Mouse (Mus musculus): ENCODE measurements around the gene Itpr1. TPM values are rescaled to one million over a fixed set of nuclear protein-coding genes. Genes with fewer than 3 reads are reported as not detected.

Itpr1 gene
- polyA plus RNA-seq, 1 experiment: 68.2 TPM

- TF ChIP-seq POLR2A (IDR thresholded peaks at IDR 0.05; ENCODE audit: low read depth, low read length) (no peak), CTCF (conservative IDR thresholded peaks at IDR 0.05; ENCODE audit: insufficient read depth, insufficient read length, low read depth, low read length) (no peak)
Observed at GRCm38 (mm10) chr6:108328296-108328695, 115.4 kb downstream of the Itpr1 start.

GRCm38 (mm10) chr6:108330461-108330860, 117.6 kb downstream of the Itpr1 start:
- 68% methylated on average over 8 of the region's 8 CpGs for WGBS
- Histone ChIP-seq H3K36me3 (ENCODE audit: control insufficient read depth, insufficient read depth, low read length) (no peaks in the 10 kb centered on the region), H3K27ac (ENCODE audit: insufficient read depth, low read depth, low read length) (no peak overlapping the region), H3K4me3 (ENCODE audit: insufficient read depth, low read depth, low read length) (no peak overlapping the region), H3K27me3 (replicated peaks; ENCODE audit: control insufficient read depth, insufficient read depth, low read length) (no peaks in the 10 kb centered on the region), H3K4me1 (ENCODE audit: control insufficient read depth, insufficient read depth, low read length) (peaks cover 42% of the 10 kb centered on the region)
- TF ChIP-seq CTCF (conservative IDR thresholded peaks at IDR 0.05; ENCODE audit: insufficient read depth, insufficient read length, low read depth, low read length) (no peak), POLR2A (IDR thresholded peaks at IDR 0.05; ENCODE audit: low read depth, low read length) (no peak)
- DNase-seq: no peak

More at GRCm38 (mm10) chr6:108328296-108328695, 115.4 kb downstream of the Itpr1 start:
- Histone ChIP-seq H3K4me1 (ENCODE audit: control insufficient read depth, insufficient read depth, low read length) (peaks cover 31% of the 10 kb centered on the region), H3K27ac (ENCODE audit: insufficient read depth, low read depth, low read length) (no peak overlapping the region), H3K27me3 (replicated peaks; ENCODE audit: control insufficient read depth, insufficient read depth, low read length) (no peaks in the 10 kb centered on the region), H3K36me3 (ENCODE audit: control insufficient read depth, insufficient read depth, low read length) (no peaks in the 10 kb centered on the region), H3K4me3 (ENCODE audit: insufficient read depth, low read depth, low read length) (no peak overlapping the region)
- WGBS: 80% methylated on average over 7 of the region's 7 CpGs
- no peak for DNase-seq

GRCm38 (mm10) chr6:108331268-108331667, 118.4 kb downstream of the Itpr1 start:
- no peak for DNase-seq
- H3K4me3 ChIP-seq (ENCODE audit: insufficient read depth, low read depth, low read length): no peak overlapping the region
- 51% methylated on average over 3 of the region's 3 CpGs for WGBS

GRCm38 (mm10) chr6:108334059-108334458, 121.2 kb downstream of the Itpr1 start:
- DNase-seq: peak; percentile 28

More at GRCm38 (mm10) chr6:108331268-108331667, 118.4 kb downstream of the Itpr1 start:
- Histone ChIP-seq H3K36me3 (ENCODE audit: control insufficient read depth, insufficient read depth, low read length) (no peaks in the 10 kb centered on the region), H3K27ac (ENCODE audit: insufficient read depth, low read depth, low read length) (no peak overlapping the region), H3K4me1 (ENCODE audit: control insufficient read depth, insufficient read depth, low read length) (peaks cover 39% of the 10 kb centered on the region), H3K27me3 (replicated peaks; ENCODE audit: control insufficient read depth, insufficient read depth, low read length) (no peaks in the 10 kb centered on the region)
- TF ChIP-seq CTCF (conservative IDR thresholded peaks at IDR 0.05; ENCODE audit: insufficient read depth, insufficient read length, low read depth, low read length) (no peak), POLR2A (IDR thresholded peaks at IDR 0.05; ENCODE audit: low read depth, low read length) (no peak)

GRCm38 (mm10) chr6:108335202-108335823, 122.4 kb downstream of the Itpr1 start:
- Histone ChIP-seq H3K4me3 (ENCODE audit: insufficient read depth, low read depth, low read length) (no peak overlapping the region), H3K27me3 (replicated peaks; ENCODE audit: control insufficient read depth, insufficient read depth, low read length) (no peaks in the 10 kb centered on the region), H3K27ac (ENCODE audit: insufficient read depth, low read depth, low read length) (no peak overlapping the region), H3K4me1 (ENCODE audit: control insufficient read depth, insufficient read depth, low read length) (peaks cover 22% of the 10 kb centered on the region; the same call in 1 of the 2 replicates), H3K36me3 (ENCODE audit: control insufficient read depth, insufficient read depth, low read length) (no peaks in the 10 kb centered on the region)
- DNase-seq: no peak
- TF ChIP-seq POLR2A (IDR thresholded peaks at IDR 0.05; ENCODE audit: low read depth, low read length) (no peak), CTCF (conservative IDR thresholded peaks at IDR 0.05; ENCODE audit: insufficient read depth, insufficient read length, low read depth, low read length) (no peak)

More at GRCm38 (mm10) chr6:108334059-108334458, 121.2 kb downstream of the Itpr1 start:
- Histone ChIP-seq H3K4me1 (ENCODE audit: control insufficient read depth, insufficient read depth, low read length) (peaks cover 28% of the 10 kb centered on the region), H3K4me3 (ENCODE audit: insufficient read depth, low read depth, low read length) (no peak overlapping the region), H3K36me3 (ENCODE audit: control insufficient read depth, insufficient read depth, low read length) (no peaks in the 10 kb centered on the region), H3K27me3 (replicated peaks; ENCODE audit: control insufficient read depth, insufficient read depth, low read length) (no peaks in the 10 kb centered on the region), H3K27ac (ENCODE audit: insufficient read depth, low read depth, low read length) (no peak overlapping the region)
- WGBS: 74% methylated on average over 3 of the region's 3 CpGs
- TF ChIP-seq POLR2A (IDR thresholded peaks at IDR 0.05; ENCODE audit: low read depth, low read length) (no peak), CTCF (conservative IDR thresholded peaks at IDR 0.05; ENCODE audit: insufficient read depth, insufficient read length, low read depth, low read length) (no peak)

- Histone ChIP-seq H3K4me1 (ENCODE audit: control insufficient read depth, insufficient read depth, low read length) (peaks cover 18% of the 10 kb centered on the region; the same call in 1 of the 2 replicates), H3K27ac (ENCODE audit: insufficient read depth, low read depth, low read length) (no peak overlapping the region), H3K4me3 (ENCODE audit: insufficient read depth, low read depth, low read length) (no peak overlapping the region), H3K36me3 (ENCODE audit: control insufficient read depth, insufficient read depth, low read length) (no peaks in the 10 kb centered on the region; the same call in 1 of the 2 replicates), H3K27me3 (replicated peaks; ENCODE audit: control insufficient read depth, insufficient read depth, low read length) (no peaks in the 10 kb centered on the region)
- TF ChIP-seq CTCF (conservative IDR thresholded peaks at IDR 0.05; ENCODE audit: insufficient read depth, insufficient read length, low read depth, low read length) (no peak), POLR2A (IDR thresholded peaks at IDR 0.05; ENCODE audit: low read depth, low read length) (no peak)
- no peak for DNase-seq
- WGBS: 92% methylated on average over 6 of the region's 6 CpGs
Observed at GRCm38 (mm10) chr6:108336506-108336905, 123.6 kb downstream of the Itpr1 start.

GRCm38 (mm10) chr6:108337289-108337688, 124.4 kb downstream of the Itpr1 start:
- H3K4me3 ChIP-seq (ENCODE audit: insufficient read depth, low read depth, low read length): no peak overlapping the region
- no peak for DNase-seq
- H3K27me3 ChIP-seq (replicated peaks; ENCODE audit: control insufficient read depth, insufficient read depth, low read length): no peaks in the 10 kb centered on the region
- peaks cover 17% of the 10 kb centered on the region; the same call in 1 of the 2 replicates for H3K4me1 ChIP-seq (ENCODE audit: control insufficient read depth, insufficient read depth, low read length)
- no peaks in the 10 kb centered on the region; the same call in 1 of the 2 replicates for H3K36me3 ChIP-seq (ENCODE audit: control insufficient read depth, insufficient read depth, low read length)
- TF ChIP-seq POLR2A (IDR thresholded peaks at IDR 0.05; ENCODE audit: low read depth, low read length): no peak
- TF ChIP-seq CTCF (conservative IDR thresholded peaks at IDR 0.05; ENCODE audit: insufficient read depth, insufficient read length, low read depth, low read length): no peak
- no peak overlapping the region for H3K27ac ChIP-seq (ENCODE audit: insufficient read depth, low read depth, low read length)
- WGBS: 55% methylated on average over 6 of the region's 6 CpGs
